Mouse (Mus musculus): ENCODE measurements around the gene Nop58.

- TF ChIP-seq CTCF (IDR thresholded peaks at IDR 0.05; ENCODE audit: borderline replicate concordance, control insufficient read depth, extremely low read depth, insufficient read depth, low read length, poor library complexity) (no peak), POLR2A (IDR thresholded peaks at IDR 0.05; ENCODE audit: control insufficient read depth, extremely low read depth, insufficient read depth, low read length, poor library complexity) (no peak)
These were observed 64.3 kb downstream of the Nop58 start for GRCm38 (mm10) chr1:59749047-59749446.
